Mouse (Mus musculus) CH12.LX (cell line): ENCODE measurements around the gene Igfbp3. TPM values are rescaled to one million over a fixed set of nuclear protein-coding genes. Genes with fewer than 3 reads are reported as not detected.

Experiments
- DNase-seq: peaks from one replicate; pipeline ENCODE4 v3.0.0-alpha.2; 2013; ENCODE audit errors: extremely low read depth
- H3K27ac ChIP-seq: 2 replicates; pipeline ENCODE4 v1.5.1; 2012; ENCODE audit warnings: low read depth, mild to moderate bottlenecking, control low read depth, moderate library complexity; ENCODE audit not compliant: insufficient read depth
- H3K27me3 ChIP-seq: replicated peaks from 2 replicates; pipeline ENCODE3; 2012; ENCODE audit warnings: inconsistent platforms
- H3K36me3 ChIP-seq, 2 experiments: replicated peaks in 1 of 2; 2 replicates each; pipeline versions ENCODE3 to v1.6.1; 2012; ENCODE audit warnings: inconsistent platforms in 1 of 2, low read length in 1 of 2, mild to moderate bottlenecking in 1 of 2, mixed read lengths in 1 of 2, moderate library complexity in 1 of 2; ENCODE audit not compliant: control insufficient read depth in 1 of 2, insufficient read depth in 1 of 2
- H3K4me1 ChIP-seq, 2 experiments: 2 replicates each; pipeline ENCODE4 v1.6.1; 2012; ENCODE audit warnings: inconsistent platforms in 1 of 2, moderate library complexity in 1 of 2; ENCODE audit not compliant: insufficient read depth in 2 of 2, control insufficient read depth in 1 of 2
- H3K4me2 ChIP-seq: 2 replicates; pipeline ENCODE4 v1.6.1; 2012; ENCODE audit warnings: low read depth, mild to moderate bottlenecking, control low read depth; ENCODE audit not compliant: poor library complexity, insufficient read depth, severe bottlenecking
- H3K4me3 ChIP-seq, 3 experiments: fragments of 150-350 bp in 1 of 3; sonication (generic) in 1 of 3; replicated peaks in 1 of 3; 2 replicates each; pipeline versions ENCODE3 to v1.5.1; 2011 to 2012; ENCODE audit warnings: low read depth in 2 of 3, low read length in 2 of 3, mild to moderate bottlenecking in 2 of 3, moderate library complexity in 2 of 3, control low read depth in 1 of 3, improper control_type of control experiment in 1 of 3, inconsistent platforms in 1 of 3, mixed read lengths in 1 of 3; ENCODE audit not compliant: poor library complexity in 1 of 3
- H3K79me2 ChIP-seq: replicated peaks from 2 replicates; pipeline ENCODE4 v1.6.1; 2012; ENCODE audit warnings: mild to moderate bottlenecking, moderate library complexity; ENCODE audit not compliant: control insufficient read depth, poor library complexity, insufficient read depth, severe bottlenecking; ENCODE audit errors: extremely low read depth
- H3K9ac ChIP-seq: 2 replicates; pipeline ENCODE4 v1.6.1; 2012; ENCODE audit warnings: low read depth, mild to moderate bottlenecking, control low read depth, moderate library complexity; ENCODE audit not compliant: insufficient read depth
- H3K9me3 ChIP-seq: replicated peaks from 2 replicates; pipeline ENCODE3; 2012; ENCODE audit warnings: low read length, inconsistent platforms, mixed read lengths
- CHD1 ChIP-seq: IDR thresholded peaks from 2 replicates; pipeline ENCODE4 v1.6.1; 2012; ENCODE audit warnings: low read depth, low read length, improper control_type of control experiment, inconsistent platforms
- CHD2 ChIP-seq: IDR thresholded peaks from 2 replicates; pipeline ENCODE4 v1.6.1; 2011; ENCODE audit warnings: low read length, improper control_type of control experiment
- CTCF ChIP-seq, 2 experiments: IDR thresholded peaks in 1 of 2; conservative IDR thresholded peaks in 1 of 2; 2 replicates each; pipeline ENCODE4 v1.5.1; 2011 to 2012; ENCODE audit warnings: low read depth in 2 of 2, low read length in 2 of 2, improper control_type of control experiment in 1 of 2, inconsistent platforms in 1 of 2, mild to moderate bottlenecking in 1 of 2, moderate library complexity in 1 of 2
- E2F4 ChIP-seq: IDR thresholded peaks from 2 replicates; pipeline ENCODE4 v1.6.1; 2011; ENCODE audit warnings: low read depth, low read length, improper control_type of control experiment; ENCODE audit not compliant: insufficient replicate concordance
- HCFC1 ChIP-seq: IDR thresholded peaks from 2 replicates; pipeline ENCODE4 v1.6.1; 2012; ENCODE audit warnings: low read depth, mild to moderate bottlenecking, inconsistent platforms, low read length, improper control_type of control experiment
- IRF4 ChIP-seq: IDR thresholded peaks from 2 replicates; pipeline ENCODE4 v1.6.1; 2014; ENCODE audit warnings: low read depth, mild to moderate bottlenecking, inconsistent platforms, low read length, improper control_type of control experiment
- JUN ChIP-seq: IDR thresholded peaks from 2 replicates; pipeline ENCODE4 v1.6.1; 2011; ENCODE audit warnings: low read depth, mild to moderate bottlenecking, low read length, improper control_type of control experiment, moderate library complexity; ENCODE audit not compliant: insufficient read depth
- JUND ChIP-seq: conservative IDR thresholded peaks from 2 replicates; pipeline ENCODE4 v1.6.1; 2011; ENCODE audit warnings: low read depth, low read length, improper control_type of control experiment
- MAFK ChIP-seq: IDR thresholded peaks from 2 replicates; pipeline ENCODE4 v1.6.1; 2011; ENCODE audit warnings: low read length, improper control_type of control experiment; ENCODE audit not compliant: insufficient replicate concordance
- MEF2A ChIP-seq: IDR thresholded peaks from 2 replicates; pipeline ENCODE4 v1.6.1; 2014; ENCODE audit warnings: low read depth, mild to moderate bottlenecking, inconsistent platforms, low read length, improper control_type of control experiment, borderline replicate concordance
- NELFE ChIP-seq: IDR thresholded peaks from 2 replicates; pipeline ENCODE4 v1.6.1; 2011; ENCODE audit warnings: low read depth, low read length, improper control_type of control experiment
- POLR2A ChIP-seq: IDR thresholded peaks from 2 replicates; pipeline ENCODE4 v1.6.1; 2011; ENCODE audit warnings: low read depth, mild to moderate bottlenecking, improper control_type of control experiment, low read length
- RCOR1 ChIP-seq: conservative IDR thresholded peaks from 2 replicates; pipeline ENCODE4 v1.6.1; 2012; ENCODE audit warnings: low read depth, mild to moderate bottlenecking, inconsistent platforms, low read length, improper control_type of control experiment
- SIN3A ChIP-seq: IDR thresholded peaks from 2 replicates; pipeline ENCODE4 v1.6.1; 2012; ENCODE audit warnings: low read length, improper control_type of control experiment, inconsistent platforms
- TBP ChIP-seq: conservative IDR thresholded peaks from 2 replicates; pipeline ENCODE4 v1.6.1; 2011; ENCODE audit warnings: low read depth, low read length, improper control_type of control experiment
- UBTF ChIP-seq: IDR thresholded peaks from 2 replicates; pipeline ENCODE4 v1.6.1; 2012; ENCODE audit warnings: low read depth, mild to moderate bottlenecking, inconsistent platforms, low read length, improper control_type of control experiment, moderate library complexity
- USF1 ChIP-seq: IDR thresholded peaks from 2 replicates; pipeline ENCODE4 v1.6.1; 2014; ENCODE audit warnings: low read depth, mild to moderate bottlenecking, inconsistent platforms, low read length, improper control_type of control experiment
- USF2 ChIP-seq: conservative IDR thresholded peaks from 2 replicates; pipeline ENCODE4 v1.6.1; 2011; ENCODE audit warnings: low read depth, low read length, improper control_type of control experiment
- ZKSCAN1 ChIP-seq: IDR thresholded peaks from 2 replicates; pipeline ENCODE4 v1.6.1; 2012; ENCODE audit warnings: low read depth, inconsistent platforms, low read length, improper control_type of control experiment, borderline replicate concordance
- ZMIZ1 ChIP-seq: IDR thresholded peaks from 2 replicates; pipeline ENCODE4 v1.6.1; 2012; ENCODE audit warnings: low read depth, mild to moderate bottlenecking, inconsistent platforms, low read length, improper control_type of control experiment
- dilution Hi-C: fragments of 300-500 bp; cut with MboI; formaldehyde crosslinking; loops from 2 replicates; pipeline ENCODE4 v1.14.3; 2020; ENCODE audit warnings: low sequenced_read_pairs; ENCODE audit not compliant: extremely low pct_unique_long_range_greater_than_20kb, extremely low pct_ligation_motif_present
- in situ Hi-C: fragments of 300-500 bp; cut with MboI; formaldehyde crosslinking; loops from 3 replicates; pipeline ENCODE4 v1.14.3; 2019; ENCODE audit warnings: low sequenced_read_pairs, low pct_ligation_motif_present, low pct_unique_long_range_greater_than_20kb, mixed read lengths
- polyA plus RNA-seq: library from polyadenylated mRNA; unstranded; fragments of >175 nt; gene quantifications from 2 replicates; pipeline ENCODE4 v1.2.1, GENCODE M21; 2012; ENCODE audit warnings: low read depth; ENCODE audit not compliant: insufficient read length
- total RNA-seq, 2 experiments: library from RNA; depleted of rRNA; stranded (reverse); fragments of 300-350 nt in 1 of 2; fragments of >200 nt in 1 of 2; gene quantifications; 2 replicates each; pipeline ENCODE4 v1.2.3; 2012 to 2014

The Igfbp3 gene
- total and polyA plus RNA-seq, 3 experiments, result not detected

DNA sequence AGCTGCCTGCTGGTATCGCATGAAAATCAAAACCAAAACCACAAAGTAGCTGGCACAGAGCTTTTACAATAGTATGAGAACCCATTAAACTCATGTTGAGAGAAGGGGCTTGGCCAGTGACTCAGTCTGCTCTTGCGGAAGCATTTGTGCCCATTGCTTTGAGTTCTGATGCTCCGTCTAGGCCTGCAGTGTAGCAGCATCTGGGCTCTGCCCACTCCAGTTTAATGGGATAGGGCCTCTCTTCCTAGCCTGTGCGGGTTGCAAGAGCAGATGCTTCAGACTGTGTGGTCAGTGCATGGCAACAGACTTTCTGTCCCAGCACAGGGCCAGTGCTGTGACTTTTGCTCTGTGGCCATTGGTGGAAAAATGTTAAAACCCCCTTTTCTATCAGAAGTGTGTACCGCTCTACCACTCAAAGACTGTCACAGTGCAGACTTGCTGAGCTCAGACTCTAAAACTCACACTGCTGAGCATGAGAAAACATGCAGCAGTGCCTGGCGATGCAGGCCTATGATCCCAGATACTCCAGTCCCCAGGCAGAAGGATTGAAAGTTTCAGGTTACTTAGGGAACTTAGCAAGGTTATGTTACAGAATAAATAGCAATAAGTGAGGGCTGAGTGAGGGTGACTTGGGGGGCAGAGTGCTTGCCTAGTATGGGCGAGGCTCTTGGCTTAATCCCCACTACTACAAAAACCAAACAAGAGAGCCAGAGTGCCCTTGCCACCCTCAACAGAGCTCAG lies 13.3 kb upstream of the Igfbp3 start:
- Histone ChIP-seq H3K4me2 (no peak overlapping the region), H3K36me3 (no peaks in the 10 kb centered on the region), H3K27me3 (no peaks in the 10 kb centered on the region), H3K4me1 (no peaks in the 10 kb centered on the region), H3K79me2 (no peaks in the 10 kb centered on the region), H3K4me3 (no peak overlapping the region), H3K27ac (no peak overlapping the region), H3K9me3 (peaks cover 33% of the 10 kb centered on the region), H3K9ac (no peak overlapping the region)
- DNase-seq, result no peak
- no peak for TF ChIP-seq MEF2A
- in situ Hi-C loops, result no loop called here
- dilution Hi-C loops, result no loop called here

DNA sequence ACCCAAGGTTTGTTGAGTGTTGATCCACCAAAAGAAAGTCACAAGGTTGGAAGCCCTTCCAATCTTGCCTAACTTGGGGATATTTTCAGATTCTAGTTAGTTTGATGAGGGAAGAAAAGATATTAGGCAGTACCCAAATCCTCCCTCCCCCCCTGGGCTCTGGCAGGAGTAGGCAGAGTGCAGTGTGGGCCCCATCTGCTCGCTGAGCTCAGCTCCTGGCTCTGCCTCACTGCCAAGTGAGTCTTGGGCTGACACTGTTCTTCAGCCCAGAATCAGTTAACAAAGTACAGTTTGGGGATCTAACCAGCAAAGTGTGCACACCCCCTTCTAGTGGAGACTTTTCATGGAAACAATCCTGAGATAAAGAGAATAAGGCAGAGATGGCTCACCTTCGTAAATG lies 12.5 kb upstream of the Igfbp3 start:
- no peaks in the 10 kb centered on the region for H3K79me2 ChIP-seq
- no peaks in the 10 kb centered on the region for H3K27me3 ChIP-seq
- peaks cover 26% of the 10 kb centered on the region for H3K9me3 ChIP-seq
- H3K4me3 ChIP-seq, result no peak overlapping the region
- dilution Hi-C loops (no loop called here), in situ Hi-C loops (no loop called here)
- no peak overlapping the region for H3K9ac ChIP-seq
- H3K36me3 ChIP-seq, result no peaks in the 10 kb centered on the region
- TF ChIP-seq HCFC1 (no peak), RCOR1 (no peak), USF2 (no peak), SIN3A (no peak), UBTF (no peak), MEF2A (no peak), JUN (no peak), MAFK (no peak), CHD1 (no peak), TBP (no peak), IRF4 (no peak), ZKSCAN1 (no peak), JUND (no peak), CHD2 (no peak), POLR2A (no peak), NELFE (no peak), ZMIZ1 (no peak), CTCF (conservative IDR thresholded peaks at IDR 0.05 in 1 of 2, IDR thresholded peaks at IDR 0.05 in 1 of 2; ENCODE audit: low read depth in 2 of 2, low read length in 2 of 2) (no peak), E2F4 (no peak), USF1 (no peak)
- DNase-seq, result no peak
- H3K4me1 ChIP-seq, result no peaks in the 10 kb centered on the region
- no peak overlapping the region for H3K4me2 ChIP-seq
- H3K27ac ChIP-seq, result no peak overlapping the region
